Mouse (Mus musculus): ENCODE data around the gene Epn3.

DNA sequence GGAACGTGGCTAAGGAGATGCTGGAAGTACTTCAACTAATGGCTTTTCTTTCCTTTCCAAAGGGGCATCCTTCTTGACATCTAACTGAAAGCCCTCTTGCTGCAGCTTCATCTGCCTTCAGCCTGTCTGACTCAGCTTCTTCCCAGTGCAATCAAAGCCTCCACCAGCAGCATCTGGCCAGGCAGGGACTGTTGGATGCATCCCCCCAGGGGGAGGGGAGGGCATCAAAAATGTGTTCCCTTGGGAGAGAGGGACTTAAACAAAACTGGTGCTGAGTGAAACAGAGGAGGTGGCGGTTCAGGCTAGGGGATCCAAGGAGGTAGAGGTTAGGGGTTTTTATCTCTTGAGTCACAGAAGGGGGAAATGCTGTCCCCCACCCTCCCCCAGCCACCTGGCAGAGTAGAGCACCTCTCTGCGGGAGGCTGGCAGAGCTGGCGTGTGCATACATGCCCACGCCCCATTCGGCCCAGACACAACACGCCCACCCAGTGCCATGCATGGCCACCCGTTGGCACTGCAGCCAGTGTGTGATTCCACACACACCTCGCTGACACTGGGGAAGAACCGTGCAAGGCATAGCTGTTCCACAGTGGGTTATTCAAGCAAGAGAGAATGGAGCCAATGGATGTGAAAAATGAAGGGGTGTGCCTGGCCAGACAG lies 44.5 kb downstream of the Epn3 start:
- TF ChIP-seq CTCF (IDR thresholded peaks at IDR 0.05; ENCODE audit: insufficient read depth, low read depth, low read length) (no peak), POLR2A (IDR thresholded peaks at IDR 0.05; ENCODE audit: insufficient read depth, low read depth, low read length) (no peak)
